Mouse (Mus musculus): ENCODE measurements at regions not wholly inside any gene's neighbourhood (a gene's known extent, or its start where the extent isn't known, plus 50 kb on each side); places are given as distances from the start of the nearest gene placed in this dataset.

DNA sequence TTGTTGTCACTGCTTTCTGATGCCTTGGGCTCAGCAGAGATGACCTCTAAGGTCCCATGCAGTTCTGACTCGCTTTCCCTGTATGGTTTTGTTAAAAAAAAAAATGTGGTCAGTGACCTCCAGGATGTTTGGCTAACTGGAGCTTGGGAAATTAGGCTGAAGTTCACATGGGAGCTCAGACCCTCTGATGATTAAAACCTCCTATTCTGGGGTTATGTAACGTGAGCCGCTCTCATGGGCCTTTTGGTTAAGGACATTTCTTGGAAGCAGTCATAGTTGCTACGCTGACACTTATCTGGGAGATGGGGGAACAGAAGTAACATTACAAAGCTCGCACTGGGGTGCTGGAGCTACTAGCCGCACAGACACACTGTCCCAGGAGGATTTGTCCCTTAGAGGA, 274.9 kb downstream of the Foxo1 start:
- DNase-seq (ENCODE audit: extremely low spot score): no peak

DNA sequence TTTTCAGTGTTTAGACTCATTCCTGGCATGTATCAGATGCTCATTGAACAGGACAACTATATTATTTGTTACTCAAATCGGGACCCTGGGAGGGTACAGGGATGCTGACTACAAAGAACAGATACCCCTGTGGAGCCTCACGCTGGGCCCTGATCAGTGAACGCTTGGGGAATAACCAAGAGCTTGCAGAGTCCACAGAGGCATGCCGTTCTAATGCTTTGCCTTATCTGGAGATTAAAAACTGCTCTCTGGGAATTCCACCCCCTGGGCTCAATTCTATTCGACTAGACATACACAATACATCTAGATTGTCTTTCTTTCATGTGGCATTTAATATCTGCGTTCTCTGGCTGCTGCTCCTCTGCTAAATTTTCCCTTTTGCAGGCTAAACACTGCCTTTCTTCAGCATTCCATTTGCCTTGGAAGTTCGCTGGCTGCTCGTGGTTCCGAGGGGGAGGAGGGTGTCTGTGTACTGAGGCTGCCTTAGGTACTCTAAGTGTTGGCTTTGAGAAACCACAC, 272.8 kb downstream of the Foxo1 start:
- DNase-seq (ENCODE audit: extremely low spot score): no peak

DNA sequence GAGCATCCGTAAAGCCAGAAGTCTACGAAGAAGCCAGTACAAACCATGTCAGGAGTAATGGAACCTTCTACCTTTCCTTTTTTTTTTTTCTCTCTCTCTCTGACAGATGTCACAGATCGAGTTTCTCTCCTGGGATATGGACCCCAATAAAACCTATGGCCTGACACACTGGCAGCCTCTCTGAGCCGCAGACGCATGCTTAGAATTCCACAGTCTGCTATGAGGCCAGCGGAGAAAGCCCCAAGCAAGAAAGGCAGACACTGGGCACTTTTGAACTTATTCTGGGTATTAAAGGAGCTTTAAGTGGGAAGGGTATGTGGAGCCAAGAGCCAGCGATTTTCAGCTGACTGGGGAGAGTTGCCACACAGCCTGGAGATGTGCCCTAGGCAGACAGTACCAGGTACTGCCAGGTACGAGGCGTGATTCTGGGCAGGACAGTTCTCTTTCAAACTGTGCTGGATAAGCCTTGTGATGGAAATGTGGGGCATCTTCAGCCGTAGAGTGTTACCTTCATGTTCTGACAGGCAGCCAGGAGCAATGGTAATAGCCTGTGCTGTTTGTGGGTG, 271.8 kb downstream of the Foxo1 start:
- peak; percentile 39 for DNase-seq (ENCODE audit: extremely low spot score)

DNA sequence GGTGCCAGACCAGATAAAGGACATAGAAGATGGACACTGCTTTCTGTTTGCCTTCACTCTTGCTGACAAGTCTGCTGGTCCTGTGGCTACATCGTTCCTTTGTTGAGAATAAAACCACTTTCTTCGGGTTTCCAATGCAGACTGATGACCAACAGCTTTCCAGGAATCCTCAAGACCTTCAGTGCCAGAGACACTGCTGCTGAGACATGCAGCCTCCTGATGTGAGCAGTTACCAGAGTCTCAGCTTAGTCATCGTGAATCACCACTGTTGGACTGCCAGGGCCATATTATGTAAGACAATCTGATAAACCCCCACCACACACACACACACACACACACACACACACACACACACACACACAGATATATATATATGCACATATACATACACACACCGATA, 270.2 kb downstream of the Foxo1 start:
- DNase-seq (ENCODE audit: extremely low spot score): no peak

DNA sequence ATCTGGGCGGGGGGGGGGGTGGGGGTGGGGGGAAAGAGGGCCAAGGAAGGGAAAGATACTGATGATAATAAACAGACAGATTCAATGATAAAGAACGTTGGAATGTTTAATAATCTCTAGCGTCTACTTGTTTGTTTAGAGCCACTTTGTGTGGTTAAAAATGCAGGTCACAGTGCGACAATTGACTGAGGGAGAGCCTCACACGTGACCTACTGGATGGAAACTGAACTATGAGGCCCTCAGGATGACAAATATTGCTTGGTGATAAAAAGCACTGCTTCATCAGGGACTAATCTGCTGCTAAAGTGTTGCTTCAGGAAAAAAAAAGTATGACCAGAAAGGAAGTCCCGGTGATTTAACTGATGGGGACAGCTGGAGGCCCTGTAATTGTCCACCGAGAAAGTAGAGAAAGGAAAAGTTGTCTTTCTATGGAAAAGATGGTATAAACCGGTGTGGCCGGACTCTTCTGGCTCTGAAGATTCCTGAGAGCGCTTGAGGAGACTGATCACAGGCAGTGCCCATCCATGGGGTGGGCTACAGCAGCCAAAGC, 269.3 kb downstream of the Foxo1 start:
- no peak for DNase-seq (ENCODE audit: extremely low spot score)

DNA sequence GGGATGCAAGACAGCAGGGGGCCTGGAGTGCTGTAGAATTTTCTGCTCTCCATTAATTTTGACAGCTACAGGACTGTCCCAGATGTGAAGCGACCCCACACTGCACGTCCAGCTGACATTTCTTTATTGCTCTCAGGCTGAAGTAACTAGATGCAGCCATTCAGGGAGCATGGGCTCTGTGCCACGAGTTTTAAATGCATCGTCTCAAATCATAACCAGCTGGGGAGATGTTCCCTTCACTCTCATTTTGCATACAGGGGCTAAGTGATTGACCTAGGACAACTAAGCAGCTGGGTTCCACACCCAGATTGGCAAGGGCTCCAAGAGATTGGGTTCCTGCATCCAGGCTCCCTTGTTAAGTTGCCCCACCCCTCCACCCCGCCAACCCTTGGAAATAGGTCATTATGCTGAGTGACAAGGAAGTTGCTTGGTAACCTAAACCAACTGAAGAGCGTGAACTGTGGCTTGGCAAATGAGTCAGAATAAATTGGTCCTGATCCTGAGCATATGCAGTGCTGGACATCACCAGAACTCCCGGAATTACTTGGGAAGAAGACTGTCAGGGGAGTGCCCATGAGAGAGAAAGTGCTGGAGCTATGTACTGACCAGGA, 267.4 kb downstream of the Foxo1 start:
- DNase-seq (ENCODE audit: extremely low spot score): peak; percentile 31

DNA sequence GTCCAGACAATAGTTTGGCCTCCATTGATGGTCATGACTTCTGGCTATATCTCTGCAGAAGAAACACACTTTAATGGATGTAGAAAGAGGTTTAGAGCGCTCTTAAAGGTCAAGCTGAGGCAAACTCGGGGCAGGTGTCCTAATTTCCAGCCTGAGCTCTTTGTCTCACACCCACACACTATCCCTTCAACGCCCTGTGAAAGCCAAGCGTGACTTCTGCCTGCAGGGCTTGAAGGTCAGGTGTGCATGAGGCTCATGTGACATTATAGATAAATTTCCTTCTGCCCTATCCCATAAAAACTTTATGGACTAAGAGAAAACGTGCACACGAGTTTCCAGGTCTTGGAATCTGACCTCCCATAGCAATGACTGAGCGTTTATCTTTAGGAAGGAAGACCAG, 266.0 kb downstream of the Foxo1 start:
- DNase-seq (ENCODE audit: extremely low spot score): no peak

DNA sequence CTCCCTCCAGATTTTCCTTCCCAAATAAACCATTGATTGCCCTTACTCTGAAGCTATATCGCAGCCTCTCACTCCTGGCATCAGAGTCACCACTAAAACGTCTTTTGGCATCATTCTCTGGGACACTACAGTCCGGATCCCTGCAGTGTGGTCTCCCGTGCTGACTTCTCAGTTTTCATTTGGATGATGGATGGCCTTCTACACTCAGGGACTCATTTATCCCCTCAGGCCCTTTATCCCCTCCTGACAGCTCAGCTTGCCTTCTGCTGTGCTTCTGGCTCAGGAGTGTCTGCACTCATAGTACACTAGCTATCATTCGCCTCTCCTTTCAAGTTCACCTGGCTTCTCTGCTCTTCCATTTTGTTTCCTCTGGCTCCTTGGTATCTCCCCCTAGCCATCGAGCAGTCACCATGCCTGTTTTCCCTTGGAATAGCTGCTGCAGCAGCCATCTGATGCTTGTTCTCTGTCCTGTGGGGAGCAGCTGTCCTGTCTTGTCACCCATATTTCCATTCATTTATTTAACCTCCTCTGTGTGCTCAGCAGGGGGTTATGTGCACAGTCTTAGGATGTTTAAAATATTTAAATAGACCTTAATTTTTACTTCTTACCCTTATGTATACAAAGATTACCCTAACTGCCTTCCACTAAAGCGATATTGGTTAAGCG, 263.7 kb downstream of the Foxo1 start:
- no peak for DNase-seq (ENCODE audit: extremely low spot score)

DNA sequence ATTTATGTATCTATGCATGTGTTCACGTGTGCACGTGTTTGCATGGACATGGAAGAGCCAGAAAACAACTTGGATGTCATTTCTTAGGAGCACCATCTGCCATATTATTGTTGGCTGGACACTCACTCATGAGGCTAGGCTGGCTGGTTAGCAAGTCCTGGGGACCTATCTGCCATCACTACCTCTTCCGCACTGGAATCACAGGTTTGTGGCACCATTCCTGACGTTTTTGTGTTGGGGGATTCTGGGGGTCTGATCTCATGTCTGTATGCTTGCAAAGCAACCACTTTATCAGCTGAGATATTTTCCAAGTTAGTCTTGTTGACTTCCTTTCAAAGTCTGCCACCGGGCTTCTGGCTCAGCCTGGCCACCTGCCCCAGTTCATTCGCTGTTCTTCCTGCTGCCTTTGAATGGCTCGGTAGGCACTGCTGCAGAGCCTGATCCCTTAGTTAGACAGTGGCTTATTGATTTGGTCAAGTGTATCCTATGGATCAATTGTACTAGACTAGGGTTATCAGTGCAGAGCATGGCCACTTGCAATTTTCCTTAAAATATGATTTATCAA, 262.4 kb downstream of the Foxo1 start:
- DNase-seq (ENCODE audit: extremely low spot score): no peak

DNA sequence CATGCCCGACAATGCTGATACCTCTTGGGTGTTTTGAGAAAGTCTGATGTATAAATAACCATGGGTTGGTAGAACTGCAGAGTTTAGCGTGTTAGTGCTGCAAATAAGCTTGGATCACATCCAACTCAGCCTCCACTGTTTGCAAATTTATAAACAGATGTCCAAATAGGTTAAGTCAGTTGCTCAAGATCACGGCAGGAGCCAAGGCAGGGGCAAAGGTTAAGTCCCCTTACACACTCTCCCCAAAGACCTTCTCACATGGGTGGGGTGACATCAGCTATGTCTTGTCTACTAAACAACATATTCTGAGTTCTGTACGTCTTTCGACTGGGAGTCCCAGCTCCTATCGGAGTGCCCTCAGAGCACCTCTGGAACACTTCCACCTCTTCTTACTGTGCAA, 261.0 kb downstream of the Foxo1 start:
- no peak for DNase-seq (ENCODE audit: extremely low spot score)

DNA sequence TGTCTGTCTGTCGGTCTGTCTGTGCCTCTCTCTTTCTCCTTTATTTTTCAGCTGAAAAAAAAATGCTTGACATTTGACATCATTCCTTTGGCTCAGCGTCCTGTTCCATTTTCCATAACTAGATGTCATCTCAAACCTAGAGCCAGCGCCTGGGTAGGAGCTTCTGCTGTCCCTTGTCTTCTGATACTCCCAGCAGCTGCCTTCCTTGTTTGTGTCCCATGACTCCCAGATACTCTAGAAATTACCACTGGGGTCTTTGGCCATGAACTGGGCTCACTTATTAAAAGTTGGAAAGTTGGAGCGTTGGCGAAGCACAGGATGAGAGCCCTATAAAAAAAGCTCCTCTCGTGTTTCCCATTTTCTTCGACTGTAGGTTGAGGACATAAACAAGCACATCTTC, 260.4 kb downstream of the Foxo1 start:
- no peak for DNase-seq (ENCODE audit: extremely low spot score)

DNA sequence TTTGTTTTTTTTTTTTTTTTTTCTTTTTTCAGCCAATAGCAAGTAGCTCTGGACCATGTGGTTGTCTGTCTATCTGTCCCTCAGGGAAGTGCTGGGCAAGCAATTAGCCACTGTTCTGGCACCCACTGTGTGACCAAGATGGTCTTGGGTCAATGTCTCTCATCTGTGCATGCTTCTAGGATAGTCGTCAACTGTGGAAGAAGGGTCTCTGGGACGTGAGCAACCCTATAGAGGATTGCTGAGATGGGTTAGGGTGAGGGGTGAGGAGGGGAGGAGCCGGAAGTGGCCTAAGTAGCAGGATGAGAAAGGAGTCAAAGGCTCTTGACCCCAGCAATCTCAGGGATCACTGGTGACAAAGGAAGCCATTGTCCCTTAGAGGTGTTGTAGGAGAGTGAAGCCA, 259.6 kb downstream of the Foxo1 start:
- DNase-seq (ENCODE audit: extremely low spot score): peak; percentile 30

DNA sequence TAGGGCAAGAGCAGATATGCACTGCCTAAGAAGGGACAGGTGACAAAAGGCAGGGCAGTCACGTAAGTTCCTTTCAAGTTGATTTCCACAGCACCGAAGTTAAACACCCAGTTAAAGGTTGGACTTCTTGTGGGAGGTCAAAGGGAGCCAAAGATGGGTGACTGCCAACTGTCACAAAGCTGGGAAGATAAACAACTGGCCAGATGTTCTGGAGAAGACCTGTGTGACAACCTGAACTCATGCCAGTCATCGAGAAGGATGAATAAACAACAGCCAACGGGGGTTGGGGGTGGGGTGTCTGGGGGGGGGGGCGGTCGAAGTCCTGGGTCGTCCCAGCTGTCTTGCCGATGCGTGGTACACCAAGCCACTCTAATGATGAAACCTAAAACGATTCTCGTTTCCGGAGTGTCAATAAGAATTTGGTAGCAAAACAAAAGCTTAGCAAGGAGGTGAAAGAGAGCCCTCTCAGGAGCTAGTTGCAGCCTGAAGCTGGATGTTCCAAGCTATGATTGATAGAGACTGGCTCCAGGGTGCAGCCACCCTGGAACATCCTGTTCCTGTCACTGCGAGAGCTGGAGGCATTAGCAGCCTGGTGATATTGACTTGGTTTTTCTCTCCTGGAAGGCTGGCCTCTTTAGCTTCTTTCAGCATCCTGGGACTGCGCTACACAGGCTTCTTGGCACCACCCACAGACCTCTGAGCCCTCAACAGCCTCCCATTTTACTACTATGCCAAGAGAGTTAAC, 259.0 kb downstream of the Foxo1 start:
- no peak for DNase-seq (ENCODE audit: extremely low spot score)

DNA sequence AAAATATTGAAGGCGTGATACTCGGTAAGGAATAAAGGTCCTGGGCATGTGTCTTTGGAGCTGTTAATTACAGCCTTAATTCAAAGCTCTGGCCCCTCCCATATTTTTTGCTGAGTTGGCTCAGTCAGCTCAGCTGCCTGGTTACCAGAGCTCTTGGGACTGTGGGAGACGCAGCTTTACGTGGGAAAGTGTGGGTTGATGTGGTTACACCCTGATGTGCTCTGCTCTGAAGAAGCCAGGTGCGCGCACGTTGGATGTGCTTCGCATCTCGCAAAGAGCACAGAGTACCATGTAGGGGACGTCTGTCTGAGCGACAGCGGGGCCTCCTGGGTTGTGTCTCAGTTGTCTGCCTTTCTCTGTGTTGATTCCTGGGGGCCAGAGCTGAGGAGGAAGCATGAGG, 254.8 kb downstream of the Foxo1 start:
- DNase-seq (ENCODE audit: extremely low spot score): no peak

DNA sequence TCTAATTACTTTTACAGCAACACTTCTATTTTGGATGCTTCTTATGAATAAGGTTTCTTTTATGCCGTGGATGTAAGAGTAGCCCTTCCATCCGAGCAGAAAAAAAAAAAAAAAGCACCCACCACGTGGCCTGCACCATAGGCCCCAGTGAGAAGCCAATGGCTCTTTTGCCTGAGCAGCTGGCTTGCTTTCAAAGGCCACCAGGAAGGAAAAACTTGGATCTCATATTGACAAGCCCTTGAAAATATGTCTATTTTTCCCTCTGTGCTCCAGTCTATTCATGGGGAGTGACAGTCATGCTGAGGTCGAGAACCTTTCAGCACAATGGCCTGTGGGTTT, 252.4 kb downstream of the Foxo1 start:
- DNase-seq (ENCODE audit: extremely low spot score): no peak

DNA sequence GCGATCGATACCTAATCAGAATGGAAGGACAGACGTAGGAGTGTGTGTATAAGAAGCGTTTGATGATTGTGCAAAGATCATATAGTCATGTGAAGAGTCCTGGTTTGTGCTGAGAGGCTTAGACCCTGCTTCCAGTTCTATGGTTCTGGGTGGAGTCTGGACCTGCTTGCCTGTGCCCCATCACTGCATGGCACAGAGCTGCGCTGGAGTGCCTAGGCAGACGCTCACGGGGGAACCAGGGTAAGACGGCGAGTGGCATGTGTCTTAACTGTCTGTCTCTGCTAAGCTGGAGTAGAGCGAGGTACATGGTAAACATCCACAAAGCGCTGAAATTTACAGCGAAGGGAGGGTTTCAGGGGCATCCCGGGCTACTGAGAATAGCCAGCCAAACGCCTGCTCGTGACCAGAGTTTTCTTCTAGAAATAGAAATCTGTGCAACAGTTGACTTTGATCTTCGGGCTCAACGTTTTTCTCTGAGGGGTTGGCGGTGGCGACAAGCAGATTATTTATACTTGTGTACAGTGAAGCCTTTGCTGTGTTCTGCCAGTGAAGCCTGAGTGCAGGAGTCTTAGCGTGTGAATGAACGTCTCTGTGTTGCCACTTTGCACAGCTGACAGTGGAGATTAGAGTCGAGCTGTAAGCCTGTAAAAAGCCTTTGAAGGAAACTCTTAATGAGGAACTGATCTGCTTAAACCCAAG, 251.9 kb downstream of the Foxo1 start:
- no peak for DNase-seq (ENCODE audit: extremely low spot score)

DNA sequence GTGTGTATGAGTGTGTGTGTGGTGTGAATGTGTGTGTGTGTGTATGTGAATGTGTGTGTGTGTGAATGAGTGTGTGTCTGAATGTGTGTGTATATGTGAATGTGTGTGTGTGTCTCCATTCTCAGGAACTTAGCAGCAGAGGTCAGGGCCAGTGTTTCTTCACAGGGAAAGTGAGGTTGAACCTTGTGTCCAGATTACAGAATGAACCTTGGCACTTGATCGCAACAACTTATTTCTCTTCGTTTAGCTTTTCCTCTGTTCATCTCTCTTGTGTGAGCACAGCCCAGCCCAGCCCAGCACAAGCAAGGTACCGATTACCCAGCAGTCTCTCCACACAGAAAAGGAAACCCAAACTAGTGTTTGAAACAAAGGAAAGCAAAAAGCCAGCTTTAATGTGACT, 249.7 kb downstream of the Foxo1 start:
- DNase-seq (ENCODE audit: extremely low spot score): no peak

DNA sequence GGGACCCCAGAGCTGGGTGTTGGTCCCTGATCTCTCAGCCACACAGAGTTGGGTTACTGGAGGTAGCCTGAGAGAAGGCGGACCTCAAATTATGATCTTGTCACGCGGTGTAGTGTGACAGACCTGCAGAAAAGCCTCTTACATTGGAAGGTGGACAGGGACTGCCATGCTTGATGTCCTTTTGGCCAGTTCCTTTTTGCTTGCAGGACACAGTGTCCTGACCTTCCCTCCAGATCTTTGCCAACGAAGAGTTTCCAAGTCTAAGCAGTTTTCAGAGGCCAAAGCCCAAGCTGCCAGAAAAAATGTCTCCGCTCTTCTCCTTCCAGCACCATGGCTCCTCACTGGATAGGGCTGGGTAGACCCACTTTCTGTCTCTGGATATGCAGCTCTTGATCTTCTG, 248.6 kb downstream of the Foxo1 start:
- no peak for DNase-seq (ENCODE audit: extremely low spot score)

DNA sequence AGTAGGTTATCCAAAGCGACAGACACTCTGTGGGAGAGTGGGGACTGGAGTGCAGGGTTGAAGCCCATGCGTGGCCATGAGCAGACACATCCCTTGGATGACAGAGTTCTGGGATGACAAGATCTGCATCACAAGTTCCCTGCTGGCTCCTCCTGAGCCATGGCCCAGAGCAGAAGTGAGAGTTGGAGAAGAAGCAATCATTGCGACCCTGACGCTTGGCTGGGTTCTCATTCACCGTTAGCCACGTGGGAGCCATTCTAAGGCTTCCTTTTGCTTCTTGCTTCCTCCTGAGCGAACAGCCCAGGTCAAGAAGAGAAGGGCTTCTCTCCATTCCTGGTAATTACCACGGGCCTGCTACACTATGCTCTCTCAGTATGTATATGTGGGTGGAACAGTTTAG, 244.6 kb downstream of the Foxo1 start:
- no peak for DNase-seq (ENCODE audit: extremely low spot score)

DNA sequence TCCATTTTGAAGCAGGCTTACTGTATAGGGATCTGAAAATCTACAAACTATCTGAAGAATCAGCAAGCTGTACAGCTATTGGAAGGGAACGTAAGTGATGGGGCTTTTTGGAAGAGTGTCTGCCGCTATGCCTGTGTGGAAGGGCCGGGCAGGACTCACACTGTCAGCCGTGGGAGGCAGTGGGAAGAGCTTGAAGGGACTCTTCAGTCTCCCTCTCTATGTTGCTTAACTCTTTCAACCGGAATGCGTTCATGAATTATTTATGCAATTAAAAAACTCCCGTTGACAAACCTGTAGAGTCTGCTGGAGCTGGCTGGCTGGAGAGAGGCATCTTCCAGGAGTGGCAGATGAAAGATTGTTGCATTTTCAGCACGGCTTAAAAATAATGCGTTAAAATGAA, 243.4 kb downstream of the Foxo1 start:
- no peak for DNase-seq (ENCODE audit: extremely low spot score)

DNA sequence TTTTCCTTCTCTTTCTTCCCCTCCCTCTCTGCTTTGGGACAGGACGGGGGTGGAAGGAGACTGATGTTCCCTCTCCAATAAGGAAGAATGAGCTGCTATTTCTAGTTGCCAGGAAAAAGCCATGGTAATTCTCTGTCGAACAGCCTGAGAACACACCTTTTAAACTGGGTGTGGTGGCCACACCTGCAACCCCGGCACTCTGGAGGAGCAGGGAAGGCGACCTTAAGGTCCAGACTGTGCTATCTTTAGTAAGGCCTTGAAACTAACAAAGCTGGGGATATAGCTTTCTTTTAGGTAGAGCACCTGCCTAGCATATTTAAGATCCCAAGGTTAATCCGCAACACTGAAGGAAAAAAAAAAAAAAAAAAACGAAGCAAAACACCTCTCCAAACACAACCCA, 242.7 kb downstream of the Foxo1 start:
- no peak for DNase-seq (ENCODE audit: extremely low spot score)
